Mouse (Mus musculus): ENCODE data around the gene Tbkbp1. TPM values are rescaled to one million over a fixed set of nuclear protein-coding genes. Genes with fewer than 3 reads are reported as not detected.

Gene Tbkbp1
- polyA plus RNA-seq (2012; rRNA removed), result 7.1 and 11.6 TPM in 2 replicates

DNA sequence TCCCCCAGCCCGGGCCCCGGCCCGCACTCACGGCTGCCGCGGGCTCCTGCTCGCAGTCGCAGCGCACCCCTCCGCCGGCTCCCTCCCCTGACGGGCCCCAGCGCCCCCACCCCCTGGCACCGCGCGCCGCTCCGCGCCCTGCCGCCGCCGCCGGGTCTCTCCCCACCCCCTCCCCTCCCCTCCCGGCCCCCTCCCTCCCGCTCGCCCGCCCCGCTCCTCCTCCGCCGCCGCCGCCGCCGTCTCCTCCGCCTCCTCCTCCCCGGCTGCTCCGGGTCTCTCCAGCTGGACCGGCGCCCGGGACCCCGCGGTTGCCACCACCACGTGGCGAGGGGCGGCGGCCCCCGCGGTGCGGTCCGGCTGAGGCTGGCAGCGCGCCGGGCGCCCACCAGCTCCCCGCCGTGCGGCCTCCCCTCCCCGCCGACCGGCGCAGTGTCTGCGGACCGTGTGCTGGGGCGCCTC lies at the start of gene Tbkbp1:
TSS of gene Tbkbp1 (minus strand) at position 153 of the 459 bp plus-strand sequence.

DNA sequence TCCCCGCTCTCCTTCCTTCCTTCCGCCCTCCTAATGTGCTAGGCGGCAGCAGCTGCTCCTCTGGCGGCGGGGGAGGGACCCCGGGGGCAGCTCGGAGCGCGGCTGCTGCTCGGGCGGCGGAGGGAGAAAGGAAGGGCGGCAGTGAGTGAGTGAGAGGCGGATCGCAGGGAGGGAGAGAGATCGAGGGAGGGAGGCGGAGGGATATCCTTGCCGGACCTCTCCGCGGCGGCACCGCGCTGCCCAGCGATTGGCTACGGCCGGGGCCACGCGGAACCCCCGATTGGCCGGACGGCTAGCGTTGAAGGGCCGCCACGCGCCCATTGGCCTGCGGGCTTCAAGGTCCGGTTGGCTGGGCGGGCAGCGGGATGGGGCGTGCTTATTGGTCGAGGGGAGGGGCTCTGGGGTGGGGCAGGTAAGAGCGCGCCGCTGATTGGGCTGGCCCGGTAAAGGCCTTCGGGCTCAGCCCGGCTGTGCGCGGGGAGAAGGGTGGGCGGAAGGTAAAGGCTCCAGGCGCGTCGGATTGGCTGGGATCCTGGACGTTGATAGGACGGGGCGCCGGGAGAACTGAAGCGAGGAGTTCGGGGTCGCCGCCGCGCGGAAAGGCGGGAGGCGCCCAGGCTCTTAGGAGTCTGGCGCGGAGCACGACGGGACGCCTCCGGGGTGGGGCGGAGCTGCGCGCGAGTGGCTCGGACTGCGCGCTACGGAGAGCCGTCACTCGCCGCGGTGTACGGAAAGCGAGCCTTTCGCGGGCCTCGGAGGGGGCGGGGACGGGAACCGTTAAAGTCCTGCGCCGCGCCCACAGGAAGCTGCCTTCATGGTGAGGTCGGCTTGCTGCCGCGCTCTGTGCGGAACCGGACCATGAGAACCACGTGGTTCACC lies 36.7 kb upstream of the Tbkbp1 start, which contains the start of gene Kpnb1:
TSS of gene Kpnb1 (minus strand) at position 118 of the 879 bp plus-strand sequence.

DNA sequence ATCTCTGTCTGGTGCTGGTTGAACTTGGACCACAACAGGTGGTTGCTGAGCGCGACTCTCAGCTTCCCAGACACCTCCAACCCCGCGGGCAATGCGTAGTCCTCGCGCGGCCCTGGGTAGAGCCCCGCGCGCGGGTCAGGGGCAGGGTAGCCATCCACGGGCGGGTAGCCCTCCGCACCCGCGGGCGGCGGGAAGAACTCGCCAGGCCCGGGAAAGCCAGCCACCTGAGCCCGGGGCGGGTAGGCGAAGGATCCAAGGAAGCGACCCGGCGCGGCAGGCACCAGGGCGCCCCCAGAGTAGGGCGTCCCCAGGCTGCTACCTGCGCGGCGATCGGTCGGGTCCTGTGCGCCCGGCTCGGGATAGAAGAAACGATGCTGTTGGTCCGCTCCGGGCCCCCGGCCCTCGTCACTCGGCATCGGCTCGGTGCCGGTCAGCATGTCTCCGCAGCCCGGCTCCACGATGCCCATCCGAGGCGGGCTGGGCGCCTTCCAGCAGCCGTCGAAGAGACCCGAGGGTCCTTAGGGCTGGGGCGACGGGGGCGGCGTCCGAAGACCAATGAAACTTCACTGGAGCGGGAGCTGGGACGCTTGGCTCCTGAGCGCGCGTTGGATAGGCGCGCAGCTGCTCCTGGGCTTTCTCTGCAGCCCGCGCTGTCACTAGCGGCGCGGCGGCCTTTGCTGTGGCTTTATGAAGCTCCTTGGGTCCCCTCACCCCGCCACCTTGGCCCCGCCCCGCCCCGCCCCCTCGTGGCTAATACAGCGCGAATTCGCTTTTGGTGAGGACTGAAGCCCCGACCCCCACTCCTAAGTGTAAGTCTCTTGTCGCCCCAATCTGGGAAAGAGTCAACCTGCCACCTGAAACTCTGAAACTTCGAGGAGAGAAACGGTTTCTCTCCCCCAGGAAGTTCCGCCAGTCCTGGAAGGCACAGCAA lies 36.4 kb downstream of the Tbkbp1 start, which contains the start of gene Tbx21:
TSS of gene Tbx21 (minus strand) at position 661 of the 931 bp plus-strand sequence.

Other genes with a start within 250 kb of the Tbkbp1 start
- 18.0 and 21.3 TPM in 2 replicates for gene Cdk5rap3, start 235.0 kb downstream of the Tbkbp1 start, polyA plus RNA-seq (2012; rRNA removed)
- 77.1 and 108 TPM in 2 replicates for gene Prr15l, start 223.4 kb downstream of the Tbkbp1 start, polyA plus RNA-seq (2012; rRNA removed)
- gene Pnpo, start 207.5 kb downstream of the Tbkbp1 start, polyA plus RNA-seq (2012; rRNA removed), result 21.5 and 27.7 TPM in 2 replicates
- gene Sp2, start 168.5 kb downstream of the Tbkbp1 start, polyA plus RNA-seq (2012; rRNA removed), result 7.1 and 8.2 TPM in 2 replicates
- gene Sp6, start 138.1 kb downstream of the Tbkbp1 start, polyA plus RNA-seq (2012; rRNA removed), result 6.1 and 13.7 TPM in 2 replicates
- 8.8 and 9.4 TPM in 2 replicates for gene Scrn2, start 121.6 kb downstream of the Tbkbp1 start, polyA plus RNA-seq (2012; rRNA removed)
- 0.05 and 0.15 TPM in 2 replicates for gene Lrrc46, start 110.1 kb downstream of the Tbkbp1 start, polyA plus RNA-seq (2012; rRNA removed)
- 50.6 and 76.1 TPM in 2 replicates for gene Mrpl10, start 109.9 kb downstream of the Tbkbp1 start, polyA plus RNA-seq (2012; rRNA removed)
- 9.0 and 10.4 TPM in 2 replicates for gene Osbpl7, start 100.9 kb downstream of the Tbkbp1 start, polyA plus RNA-seq (2012; rRNA removed)
- gene Tbx21, start 36.2 kb downstream of the Tbkbp1 start, polyA plus RNA-seq (2012; rRNA removed), result 0.10 and 0.19 TPM in 2 replicates
- 3.2 and 5.2 TPM in 2 replicates for gene Kpnb1, start 36.4 kb upstream of the Tbkbp1 start, polyA plus RNA-seq (2012; rRNA removed)
- 11.7 and 12.8 TPM in 2 replicates for gene Npepps, start 129.1 kb upstream of the Tbkbp1 start, polyA plus RNA-seq (2012; rRNA removed)
- gene Mrpl45, start 164.2 kb upstream of the Tbkbp1 start, polyA plus RNA-seq (2012; rRNA removed), result 4.4 and 5.0 TPM in 2 replicates
- 0.03 TPM in 2 replicates for gene Gpr179, start 200.6 kb upstream of the Tbkbp1 start, polyA plus RNA-seq (2012; rRNA removed)
- 2.8 and 3.5 TPM in 2 replicates for gene Socs7, start 211.1 kb upstream of the Tbkbp1 start, polyA plus RNA-seq (2012; rRNA removed)

Measured in stomach, adult 2 months (tissue).